Mouse (Mus musculus): ENCODE data around the gene Prss3. TPM values are rescaled to one million over a fixed set of nuclear protein-coding genes. Genes with fewer than 3 reads are reported as not detected.

Prss3 gene
- polyA plus RNA-seq (2014; fragmentation: Illumina TruSeq; extraction: RNeasy Lipid Tissue Mini Kit (QIAGEN cat#74804); ENCODE audit: low read depth, low replicate concordance), result not detected

DNA sequence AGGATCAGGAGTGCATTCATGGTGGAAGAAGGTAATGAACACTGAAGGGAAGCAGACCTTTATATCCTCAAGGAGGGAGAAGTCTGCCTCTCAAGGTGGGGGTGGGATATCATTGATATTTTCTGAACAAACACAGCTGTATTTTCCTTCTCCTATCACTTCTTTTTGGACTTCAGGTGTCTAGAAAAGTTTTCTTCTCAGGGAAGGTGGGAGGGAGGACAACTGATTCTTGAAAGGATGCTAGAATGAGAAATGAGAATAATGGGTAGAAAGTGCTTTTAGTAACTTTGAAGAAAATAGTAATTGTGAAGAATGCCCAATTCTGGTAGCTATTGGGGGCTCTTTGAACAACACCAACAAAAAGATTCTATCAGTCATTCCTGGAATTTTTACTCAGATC, at the start of gene Prss3:
Prss3 (minus strand) TSS at position 101 of the 400 bp plus-strand sequence.

DNA sequence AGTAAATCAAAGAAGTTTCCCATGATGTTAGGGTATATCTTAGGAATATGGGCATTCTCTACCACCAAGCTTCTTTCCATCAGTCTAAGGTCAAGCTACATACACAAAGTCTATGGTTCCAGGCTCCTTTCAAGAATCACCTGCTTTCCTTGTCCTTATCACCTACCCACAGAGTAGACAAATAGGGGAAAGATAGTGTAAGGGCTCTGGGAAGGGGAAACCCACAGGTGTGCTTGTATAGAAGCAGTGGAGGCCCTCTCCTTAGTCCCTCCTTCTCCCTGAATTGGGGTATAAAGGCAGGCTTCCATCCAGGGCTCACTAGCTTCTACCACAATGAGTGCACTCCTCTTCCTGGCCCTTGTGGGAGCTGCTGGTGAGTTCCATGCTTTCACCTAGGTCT, 14.6 kb upstream of the Prss3 start, which contains the start of gene Gm5771:
Gm5771 (plus strand) TSS at position 301 of the 400 bp plus-strand sequence.

DNA sequence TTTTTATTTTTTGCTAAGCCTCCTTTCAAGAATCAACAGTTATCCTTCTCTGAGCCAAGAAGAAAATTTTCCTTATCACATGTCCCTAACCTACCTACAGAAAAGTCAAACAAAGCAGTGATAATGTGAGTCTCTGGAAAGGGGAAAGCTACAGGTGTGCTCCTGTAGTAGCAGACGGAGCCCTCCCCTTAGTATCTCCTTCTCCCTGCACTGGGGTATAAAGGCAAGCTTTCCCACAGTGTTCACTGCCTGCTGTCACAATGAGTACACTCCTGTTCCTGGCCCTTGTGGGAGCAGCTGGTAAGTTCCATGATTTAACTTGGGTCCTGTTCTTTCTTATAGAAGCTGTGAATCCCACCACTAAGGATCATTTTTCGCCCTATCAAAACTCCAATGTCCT, 23.5 kb downstream of the Prss3 start, which contains the start of gene Try10:
Try10 (plus strand) TSS at position 174 of the 400 bp plus-strand sequence.

Other genes with a start within 250 kb of the Prss3 start
- gene Try4, start 75.4 kb downstream of the Prss3 start, polyA plus RNA-seq (2014; fragmentation: Illumina TruSeq; extraction: RNeasy Lipid Tissue Mini Kit (QIAGEN cat#74804); ENCODE audit: low read depth, low replicate concordance), result not detected
- gene Try5, start 60.8 kb downstream of the Prss3 start, polyA plus RNA-seq (2014; fragmentation: Illumina TruSeq; extraction: RNeasy Lipid Tissue Mini Kit (QIAGEN cat#74804); ENCODE audit: low read depth, low replicate concordance), result 2.9 TPM
- not detected for gene Try10, start 23.6 kb downstream of the Prss3 start, polyA plus RNA-seq (2014; fragmentation: Illumina TruSeq; extraction: RNeasy Lipid Tissue Mini Kit (QIAGEN cat#74804); ENCODE audit: low read depth, low replicate concordance)
- not detected for gene Gm5771, start 14.7 kb upstream of the Prss3 start, polyA plus RNA-seq (2014; fragmentation: Illumina TruSeq; extraction: RNeasy Lipid Tissue Mini Kit (QIAGEN cat#74804); ENCODE audit: low read depth, low replicate concordance)
- gene Gm10334, start 68.5 kb upstream of the Prss3 start, polyA plus RNA-seq (2014; fragmentation: Illumina TruSeq; extraction: RNeasy Lipid Tissue Mini Kit (QIAGEN cat#74804); ENCODE audit: low read depth, low replicate concordance), result not detected
- not detected for gene Prss1, start 81.3 kb upstream of the Prss3 start, polyA plus RNA-seq (2014; fragmentation: Illumina TruSeq; extraction: RNeasy Lipid Tissue Mini Kit (QIAGEN cat#74804); ENCODE audit: low read depth, low replicate concordance)
- not detected for gene Prss2, start 144.1 kb upstream of the Prss3 start, polyA plus RNA-seq (2014; fragmentation: Illumina TruSeq; extraction: RNeasy Lipid Tissue Mini Kit (QIAGEN cat#74804); ENCODE audit: low read depth, low replicate concordance)
- 0.06 TPM for gene Ephb6, start 227.8 kb upstream of the Prss3 start, polyA plus RNA-seq (2014; fragmentation: Illumina TruSeq; extraction: RNeasy Lipid Tissue Mini Kit (QIAGEN cat#74804); ENCODE audit: low read depth, low replicate concordance)